Mouse (Mus musculus) lung, embryonic 14.5 days (tissue): Measurements from ENCODE around the gene Fcrla. TPM values are rescaled to one million over a fixed set of nuclear protein-coding genes. Genes with fewer than 3 reads are reported as not detected.

Experiments used
- ATAC-seq: fragments of 200-750 bp; cut with Nextera tagmentation; 2 replicates; pipeline ENCODE4 v1.8.0; 2017; ENCODE audit warnings: mild to moderate bottlenecking, moderate TSS enrichment, moderate library complexity; ENCODE audit not compliant: insufficient read depth
- DNase-seq: peaks from one replicate; pipeline ENCODE4 v3.0.0-alpha.2; 2015
- H3K27ac ChIP-seq: fragments of 300-500 bp; sonication (generic); 2 replicates; pipeline ENCODE4 v1.5.1; 2014; ENCODE audit warnings: low read depth, mild to moderate bottlenecking, moderate library complexity
- H3K27me3 ChIP-seq: fragments of 300-500 bp; sonication (generic); 2 replicates; pipeline ENCODE4 v1.6.1; 2014; ENCODE audit warnings: low read length, control low read depth; ENCODE audit not compliant: insufficient read depth
- H3K36me3 ChIP-seq: fragments of 300-500 bp; sonication (generic); 2 replicates; pipeline ENCODE4 v1.6.1; 2014; ENCODE audit warnings: control low read depth; ENCODE audit not compliant: insufficient read depth
- H3K4me1 ChIP-seq: fragments of 300-500 bp; sonication (generic); 2 replicates; pipeline ENCODE4 v1.6.1; 2014; ENCODE audit warnings: antibody characterized with exemption, control low read depth; ENCODE audit not compliant: insufficient read depth
- H3K4me2 ChIP-seq: fragments of 300-500 bp; sonication (generic); 2 replicates; pipeline ENCODE4 v1.6.1; 2014; ENCODE audit warnings: mild to moderate bottlenecking
- H3K4me3 ChIP-seq: fragments of 300-500 bp; sonication (generic); 2 replicates; pipeline ENCODE4 v1.5.1; 2014; ENCODE audit warnings: low read depth, low read length
- H3K9ac ChIP-seq: fragments of 300-500 bp; sonication (generic); 2 replicates; pipeline ENCODE4 v1.6.1; 2014
- H3K9me3 ChIP-seq: fragments of 300-500 bp; sonication (generic); 2 replicates; pipeline ENCODE4 v1.6.1; 2016; ENCODE audit warnings: low read depth, low read length, control low read depth
- CTCF ChIP-seq: IDR thresholded peaks from 2 replicates; pipeline ENCODE4 v1.5.1; 2016; ENCODE audit warnings: antibody characterized with exemption, low read depth
- WGBS: fragments of 180-500 bp; shearing (Covaris S2); extraction: QIAGEN DNeasy Blood & Tissue Kit; methylation state at CpG from one replicate; pipeline ENCODE4 v1.1.7; 2014; 5-methylcytosine and 5-hydroxymethylcytosine counted together
- polyA plus RNA-seq: library from polyadenylated mRNA; unstranded; fragments of >200 nt; fragmentation: Nextera tagmentation; extraction: Ambion mirVana; gene quantifications from 2 replicates; pipeline ENCODE4 v1.2.1, GENCODE M21; 2014

The Fcrla gene
- polyA plus RNA-seq, 1 experiment from 2014 or later: not detected

DNA sequence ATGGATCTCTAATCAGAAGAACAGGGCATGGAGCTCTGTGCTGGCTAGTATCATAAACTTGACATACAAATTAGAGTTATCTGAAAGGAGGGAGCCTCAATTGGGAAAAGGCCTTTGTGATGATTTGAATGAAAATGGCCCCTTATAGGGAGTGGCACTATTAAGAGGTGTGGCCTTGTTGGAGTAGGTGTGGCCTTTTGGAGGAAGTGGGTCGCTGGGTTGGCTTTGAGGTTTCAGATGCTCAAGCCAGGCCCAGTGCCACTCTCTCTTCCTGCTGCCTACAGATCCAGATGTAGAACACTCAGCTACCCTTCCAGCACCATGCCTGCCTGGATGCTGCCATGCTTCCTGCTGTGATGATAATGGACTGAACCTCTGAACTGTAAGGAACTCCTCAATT lies 41.2 kb upstream of the Fcrla start:
- H3K9me3 ChIP-seq: no peaks in the 10 kb centered on the region
- H3K27me3 ChIP-seq: no peaks in the 10 kb centered on the region
- H3K4me3 ChIP-seq: no peak overlapping the region
- no peak for TF ChIP-seq CTCF
- ATAC-seq (no peak), DNase-seq (no peak)
- H3K9ac ChIP-seq: no peak overlapping the region
- no peak overlapping the region for H3K27ac ChIP-seq
- WGBS: 70% methylated on average over 1 of the region's 1 CpGs
- H3K4me2 ChIP-seq: no peak overlapping the region
- no peaks in the 10 kb centered on the region for H3K36me3 ChIP-seq
- H3K4me1 ChIP-seq: no peaks in the 10 kb centered on the region

GRCm38 (mm10) chr1:170967581-170967980 lies 40.2 kb upstream of the Fcrla start:
- DNase-seq (no peak), ATAC-seq (no peak)
- 0 out of 2 replicates have a peak, but pooled peaks cover 4% of the 10 kb centered on the region for H3K4me1 ChIP-seq
- H3K9ac ChIP-seq: no peak overlapping the region
- no peak overlapping the region for H3K4me2 ChIP-seq
- no peak for TF ChIP-seq CTCF
- no peak overlapping the region for H3K27ac ChIP-seq
- 72% methylated on average over 3 of the region's 3 CpGs for WGBS
- no peaks in the 10 kb centered on the region for H3K9me3 ChIP-seq
- H3K27me3 ChIP-seq: no peaks in the 10 kb centered on the region
- no peaks in the 10 kb centered on the region for H3K36me3 ChIP-seq
- no peak overlapping the region for H3K4me3 ChIP-seq

DNA sequence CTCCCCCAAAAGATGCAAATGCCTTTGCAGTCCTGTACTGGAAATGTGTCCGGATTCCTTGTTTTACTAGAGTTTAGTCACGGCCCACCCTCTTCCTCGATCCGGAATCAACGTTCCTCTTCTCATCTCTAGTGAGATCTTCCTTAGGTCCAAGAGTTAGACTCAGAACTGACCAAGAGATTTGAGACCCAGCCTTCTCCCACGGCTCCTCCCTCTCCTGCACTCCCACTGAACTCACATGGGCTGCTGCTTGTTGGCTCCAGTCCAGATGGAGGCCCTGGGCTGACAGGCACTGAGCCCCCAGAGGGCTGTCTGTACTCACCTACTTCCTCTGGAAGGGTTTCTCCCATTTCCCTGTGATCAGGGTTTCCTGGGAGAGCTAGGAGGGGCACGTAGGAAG lies 35.7 kb upstream of the Fcrla start:
- Histone ChIP-seq H3K4me3 (no peak overlapping the region), H3K4me2 (no peak overlapping the region), H3K27ac (no peak overlapping the region), H3K9ac (no peak overlapping the region), H3K4me1 (0 out of 2 replicates have a peak, but pooled peaks cover 4% of the 10 kb centered on the region), H3K27me3 (no peaks in the 10 kb centered on the region), H3K36me3 (no peaks in the 10 kb centered on the region), H3K9me3 (no peaks in the 10 kb centered on the region)
- 48% methylated on average over 7 of the region's 7 CpGs for WGBS
- DNase-seq: peak; percentile 71
- no peak for TF ChIP-seq CTCF
- ATAC-seq: peak; percentile 78

DNA sequence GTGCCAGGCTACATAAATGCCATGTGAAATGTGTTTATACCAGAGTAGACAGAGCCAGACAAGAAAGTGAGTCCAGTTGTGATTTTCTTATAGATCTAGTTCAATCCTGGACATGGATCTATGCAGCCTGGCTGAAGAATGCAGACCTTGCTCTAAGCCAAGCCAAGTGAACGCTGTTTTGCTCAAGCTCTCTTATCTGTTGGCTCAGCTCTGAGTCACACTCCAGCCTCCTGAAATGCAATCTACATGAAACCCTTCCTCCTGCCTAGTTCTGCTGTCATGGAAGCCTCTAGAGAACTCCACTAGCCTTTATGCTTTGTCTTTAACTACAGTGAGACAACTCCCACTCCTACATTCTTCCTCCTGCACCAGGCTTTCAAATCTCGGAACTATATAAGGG lies 34.9 kb upstream of the Fcrla start:
- Histone ChIP-seq H3K4me3 (no peak overlapping the region), H3K4me1 (0 out of 2 replicates have a peak, but pooled peaks cover 4% of the 10 kb centered on the region), H3K36me3 (no peaks in the 10 kb centered on the region), H3K4me2 (no peak overlapping the region), H3K27ac (no peak overlapping the region), H3K27me3 (no peaks in the 10 kb centered on the region), H3K9ac (no peak overlapping the region), H3K9me3 (no peaks in the 10 kb centered on the region)
- 36% methylated on average over 2 of the region's 2 CpGs for whole genome bisulfite sequencing
- no peak for TF ChIP-seq CTCF
- peak; percentile 34 for DNase-seq
- no peak for ATAC-seq

GRCm38 (mm10) chr1:170961101-170961500 lies 33.7 kb upstream of the Fcrla start:
- Histone ChIP-seq H3K4me3 (no peak overlapping the region), H3K27ac (no peak overlapping the region), H3K36me3 (no peaks in the 10 kb centered on the region), H3K4me1 (0 out of 2 replicates have a peak, but pooled peaks cover 4% of the 10 kb centered on the region), H3K27me3 (no peaks in the 10 kb centered on the region), H3K4me2 (no peak overlapping the region), H3K9me3 (no peaks in the 10 kb centered on the region), H3K9ac (no peak overlapping the region)
- TF ChIP-seq CTCF: no peak
- WGBS: 73% methylated on average over 6 of the region's 6 CpGs
- ATAC-seq (no peak), DNase-seq (no peak)

DNA sequence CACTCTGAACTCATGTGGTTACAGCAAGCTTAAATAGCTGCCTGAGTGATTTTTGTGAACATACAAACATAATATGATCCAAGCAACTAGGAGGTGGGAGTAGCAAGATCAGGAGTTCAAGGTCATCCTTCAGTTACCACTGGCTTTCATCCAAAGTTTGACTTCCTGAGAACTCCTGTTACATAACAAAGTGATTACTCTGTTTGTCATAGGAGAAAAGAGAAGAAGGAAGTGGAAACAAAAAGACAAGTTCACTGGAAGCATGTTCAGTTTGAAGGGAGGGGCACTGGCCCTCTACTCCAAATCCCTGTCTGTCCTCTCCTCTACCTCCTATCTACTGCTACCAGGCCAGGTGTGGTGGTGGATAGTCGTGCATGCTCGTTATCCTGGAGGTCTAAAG lies 32.4 kb upstream of the Fcrla start:
- Histone ChIP-seq H3K9ac (no peak overlapping the region), H3K27ac (no peak overlapping the region), H3K36me3 (no peaks in the 10 kb centered on the region), H3K4me3 (no peak overlapping the region), H3K27me3 (no peaks in the 10 kb centered on the region), H3K4me2 (no peak overlapping the region), H3K9me3 (no peaks in the 10 kb centered on the region), H3K4me1 (0 out of 2 replicates have a peak, but pooled peaks cover 4% of the 10 kb centered on the region)
- ATAC-seq: no peak
- WGBS: 66% methylated on average over 2 of the region's 2 CpGs
- TF ChIP-seq CTCF: no peak
- DNase-seq: peak; percentile 62

GRCm38 (mm10) chr1:170958225-170958624 lies 30.8 kb upstream of the Fcrla start:
- DNase-seq (peak; percentile 8), ATAC-seq (no peak)
- WGBS: 60% methylated on average over 3 of the region's 3 CpGs
- no peaks in the 10 kb centered on the region for H3K9me3 ChIP-seq
- no peak overlapping the region for H3K4me2 ChIP-seq
- H3K4me3 ChIP-seq: no peak overlapping the region
- no peak overlapping the region for H3K27ac ChIP-seq
- H3K27me3 ChIP-seq: no peaks in the 10 kb centered on the region
- H3K36me3 ChIP-seq: no peaks in the 10 kb centered on the region
- H3K4me1 ChIP-seq: 0 out of 2 replicates have a peak, but pooled peaks cover 4% of the 10 kb centered on the region
- no peak for TF ChIP-seq CTCF
- H3K9ac ChIP-seq: no peak overlapping the region

- no peak for TF ChIP-seq CTCF
- Histone ChIP-seq H3K4me1 (no peaks in the 10 kb centered on the region), H3K36me3 (no peaks in the 10 kb centered on the region), H3K4me3 (no peak overlapping the region), H3K4me2 (no peak overlapping the region), H3K27ac (no peak overlapping the region), H3K9ac (no peak overlapping the region), H3K27me3 (no peaks in the 10 kb centered on the region), H3K9me3 (no peaks in the 10 kb centered on the region)
- WGBS: 78% methylated on average over 2 of the region's 2 CpGs
- ATAC-seq (no peak), DNase-seq (no peak)
Observed at GRCm38 (mm10) chr1:170953192-170953591, 25.8 kb upstream of the Fcrla start.
